8 mouse cellular contexts compared by ENCODE assay signal in genomic region chr17:80601371-80601770, GRCm38 (mm10). TPM values are rescaled to one million over a fixed set of nuclear protein-coding genes. Genes with fewer than 3 reads are reported as not detected.
DNase-seq lines count a peak whose midpoint lies in the region; ATAC-seq and TF ChIP-seq lines count a peak whose summit lies in the region.

No protein-coding gene starts in this region.

- H3K36me3 ChIP-seq in liver, adult 2 months (ENCODE audit: control insufficient read depth, insufficient read depth, low read length), result peaks cover 59% of the 10 kb centered on the region
- H3K36me3 ChIP-seq in liver, embryonic 11.5 days (ENCODE audit: control insufficient read depth, insufficient read depth, low read length), result peaks cover 16% of the 10 kb centered on the region
- H3K36me3 ChIP-seq in forebrain, postnatal 0 days (ENCODE audit: insufficient read depth), result peaks cover 70% of the 10 kb centered on the region
- peaks cover 41% of the 10 kb centered on the region for H3K36me3 ChIP-seq in liver, postnatal 0 days (replicated peaks; ENCODE audit: insufficient read depth, low read length)

- H3K4me2 ChIP-seq in liver, embryonic 11.5 days, result no peak overlapping the region
- H3K4me2 ChIP-seq in forebrain, postnatal 0 days (ENCODE audit: low read depth), result no peak overlapping the region
- H3K4me2 ChIP-seq in liver, postnatal 0 days (ENCODE audit: low read depth, low read length), result no peak overlapping the region

- ATAC-seq in CD4-positive, CD25-positive, alpha-beta regulatory T cell, adult 4 months, result no peak
- ATAC-seq in liver, embryonic 11.5 days (replicated peaks; ENCODE audit: low FRiP score), result no peak
- ATAC-seq in forebrain, postnatal 0 days, result peak; percentile 81
- no peak for ATAC-seq in liver, postnatal 0 days

- no peak for TF ChIP-seq EP300 in liver, postnatal 0 days (IDR thresholded peaks at IDR 0.05; ENCODE audit: low read depth)

- no peaks in the 10 kb centered on the region for H3K4me1 ChIP-seq in liver, adult 2 months (ENCODE audit: control insufficient read depth, insufficient read depth, low read length)
- no peaks in the 10 kb centered on the region for H3K4me1 ChIP-seq in liver, embryonic 11.5 days (replicated peaks; ENCODE audit: control insufficient read depth, insufficient read depth, low read length)
- peaks cover 8% of the 10 kb centered on the region; the same call in 1 of the 2 replicates for H3K4me1 ChIP-seq in cerebellum, adult 2 months (ENCODE audit: control insufficient read depth, insufficient read depth, low read length)
- H3K4me1 ChIP-seq in forebrain, postnatal 0 days (ENCODE audit: insufficient read depth), result no peaks in the 10 kb centered on the region
- H3K4me1 ChIP-seq in liver, postnatal 0 days (ENCODE audit: insufficient read depth), result no peaks in the 10 kb centered on the region

- no peak overlapping the region for H3K27ac ChIP-seq in liver, adult 2 months (replicated peaks; ENCODE audit: insufficient read depth, low read depth, low read length)
- H3K27ac ChIP-seq in liver, embryonic 11.5 days (ENCODE audit: low read depth, low read length), result no peak overlapping the region
- no peak overlapping the region for H3K27ac ChIP-seq in cerebellum, adult 2 months (ENCODE audit: insufficient read depth, low read length)
- H3K27ac ChIP-seq in forebrain, postnatal 0 days (ENCODE audit: low read depth, low read length), result no peak overlapping the region
- no peak overlapping the region for H3K27ac ChIP-seq in liver, postnatal 0 days (ENCODE audit: low read depth)

- no peak overlapping the region for H3K9ac ChIP-seq in liver, adult 2 months (ENCODE audit: low read depth, low read length)
- no peak overlapping the region for H3K9ac ChIP-seq in liver, embryonic 11.5 days (ENCODE audit: low read depth, low read length)
- no peak overlapping the region for H3K9ac ChIP-seq in forebrain, postnatal 0 days
- no peak overlapping the region for H3K9ac ChIP-seq in liver, postnatal 0 days (replicated peaks)

- H3K79me2 ChIP-seq in liver, adult 2 months (ENCODE audit: control insufficient read depth, insufficient read depth, low read length), result no peaks in the 10 kb centered on the region

- DNase-seq in CD4-positive, CD25-positive, alpha-beta regulatory T cell, adult 2 months (ENCODE audit: low read depth, low spot score), result peak; percentile 52
- peak; percentile 9 for DNase-seq in liver, adult 2 months (ENCODE audit: extremely low read depth, low read depth, low spot score)
- no peak for DNase-seq in liver, embryonic 11.5 days (ENCODE audit: low spot score)
- DNase-seq in cerebellum, adult 2 months, result peak; percentile 50 to 66
- peak; percentile 77 for DNase-seq in forebrain, postnatal 0 days
- peak; percentile 40 for DNase-seq in liver, postnatal 0 days
- DNase-seq in retina, postnatal 7 days (ENCODE audit: low read depth, low spot score), result peak; percentile 23

- no peaks in the 10 kb centered on the region for H3K9me3 ChIP-seq in liver, embryonic 11.5 days (ENCODE audit: control insufficient read depth, low read length)
- no peaks in the 10 kb centered on the region for H3K9me3 ChIP-seq in forebrain, postnatal 0 days (ENCODE audit: low read length)
- H3K9me3 ChIP-seq in liver, postnatal 0 days (ENCODE audit: low read length), result no peaks in the 10 kb centered on the region

- WGBS in liver, adult 2 months, result 76% methylated on average over 13 of the region's 13 CpGs
- WGBS in liver, embryonic 11.5 days, result 62% methylated on average over 13 of the region's 13 CpGs
- WGBS in cerebellum, adult 2 months, result 57% methylated on average over 13 of the region's 13 CpGs
- WGBS in forebrain, postnatal 0 days, result 62% methylated on average over 13 of the region's 13 CpGs
- 70% methylated on average over 13 of the region's 13 CpGs for WGBS in liver, postnatal 0 days (ENCODE audit: insufficient replicate concordance)

- no peaks in the 10 kb centered on the region for H3K27me3 ChIP-seq in liver, adult 2 months (ENCODE audit: control insufficient read depth, insufficient read depth, low read length)
- H3K27me3 ChIP-seq in liver, embryonic 11.5 days (replicated peaks; ENCODE audit: control insufficient read depth, insufficient read depth, low read length), result no peaks in the 10 kb centered on the region
- no peaks in the 10 kb centered on the region for H3K27me3 ChIP-seq in cerebellum, adult 2 months (ENCODE audit: control insufficient read depth, insufficient read depth, low read length)
- H3K27me3 ChIP-seq in forebrain, postnatal 0 days (ENCODE audit: insufficient read depth, low read length), result no peaks in the 10 kb centered on the region
- no peaks in the 10 kb centered on the region for H3K27me3 ChIP-seq in liver, postnatal 0 days (ENCODE audit: insufficient read depth, low read length)

- TF ChIP-seq POLR2A in liver, adult 2 months (IDR thresholded peaks at IDR 0.05; ENCODE audit: extremely low read depth, insufficient read depth, low read length), result no peak
- no peak for TF ChIP-seq POLR2A in cerebellum, adult 2 months (IDR thresholded peaks at IDR 0.05; ENCODE audit: borderline replicate concordance, insufficient read depth, low read length)

- no peak overlapping the region for H3K4me3 ChIP-seq in liver, adult 2 months (ENCODE audit: insufficient read depth, low read depth, low read length)
- no peak overlapping the region for H3K4me3 ChIP-seq in liver, embryonic 11.5 days (ENCODE audit: low read depth, low read length)
- no peak overlapping the region for H3K4me3 ChIP-seq in cerebellum, adult 2 months (replicated peaks; ENCODE audit: insufficient read depth, low read depth, low read length)
- H3K4me3 ChIP-seq in forebrain, postnatal 0 days (ENCODE audit: low read depth, low read length), result no peak overlapping the region
- H3K4me3 ChIP-seq in liver, postnatal 0 days (ENCODE audit: low read depth, low read length), result no peak overlapping the region

- peak; percentile 60 for TF ChIP-seq CTCF in liver, adult 2 months (IDR thresholded peaks at IDR 0.05; ENCODE audit: low read depth, low read length)
- TF ChIP-seq CTCF in cerebellum, adult 2 months (IDR thresholded peaks at IDR 0.05; ENCODE audit: borderline replicate concordance, insufficient read depth, low read depth, low read length), result peak; percentile 72
- TF ChIP-seq CTCF in forebrain, postnatal 0 days (IDR thresholded peaks at IDR 0.05; ENCODE audit: low read depth), result peak; percentile 72
- peak; percentile 48 for TF ChIP-seq CTCF in liver, postnatal 0 days (IDR thresholded peaks at IDR 0.05; ENCODE audit: low read depth)

RNA-seq across cellular contexts. Expression of gene Cdkl4, which starts 23.8 kb away (rescaled TPM):
- under 1 TPM; 0.46 to 0.53 TPM for polyA plus RNA-seq in CD4-positive, CD25-positive, alpha-beta regulatory T cell, adult 4 months (2017; shearing (Covaris generic))
- 0.07 and 0.09 TPM in 2 replicates for total RNA-seq in liver, adult 2 months (2014; rRNA removed)
- polyA plus RNA-seq in liver, adult 2 months (2012; rRNA removed), result 0.06 and 0.13 TPM in 2 replicates
- polyA plus RNA-seq in liver, embryonic 11.5 days (2014; fragmentation: Nextera tagmentation; extraction: Ambion mirVana), result 0.53 and 0.56 TPM in 2 replicates
- polyA plus RNA-seq in cerebellum, adult 2 months (2012; rRNA removed), result 1.3 and 1.5 TPM in 2 replicates
- total RNA-seq in forebrain, postnatal 0 days (2014; rRNA removed), result 8.6 and 9.6 TPM in 2 replicates
- 3.8 and 6.4 TPM in 2 replicates for polyA plus RNA-seq in forebrain, postnatal 0 days (2015; fragmentation: Nextera tagmentation; extraction: Ambion mirVana)
- 0.17 and 0.34 TPM in 2 replicates for polyA plus RNA-seq in liver, postnatal 0 days (2015; fragmentation: Nextera tagmentation; extraction: Ambion mirVana)
